Mouse (Mus musculus): ENCODE data around the gene Polr2l.
A peak's percentile ranks its signal among the peaks of the same experiment; 100 is the strongest.

Polr2l gene

GRCm38 (mm10) chr7:141432186-141432611, 42.7 kb downstream of the Polr2l start:
- no peak for DNase-seq (ENCODE audit: low spot score in 2 of 2)

- DNase-seq (ENCODE audit: low spot score in 2 of 2): no peak
Observed at GRCm38 (mm10) chr7:141431434-141432185, 43.3 kb downstream of the Polr2l start.

- DNase-seq (ENCODE audit: low spot score in 2 of 2): no peak
Observed at GRCm38 (mm10) chr7:141430585-141431240, 44.2 kb downstream of the Polr2l start.

GRCm38 (mm10) chr7:141429840-141430584, 44.9 kb downstream of the Polr2l start:
- no peak for DNase-seq (ENCODE audit: low spot score in 2 of 2)

- DNase-seq (ENCODE audit: low spot score in 2 of 2): peak; percentile 88 to 93
Observed at GRCm38 (mm10) chr7:141429310-141429709, 45.6 kb downstream of the Polr2l start, which contains the start of gene Cend1. Gene Cend1, minus strand, starts transcription at chr7:141429491.

GRCm38 (mm10) chr7:141428701-141429100, 46.2 kb downstream of the Polr2l start:
- no peak for DNase-seq (ENCODE audit: low spot score in 2 of 2)

GRCm38 (mm10) chr7:141426948-141427730, 47.8 kb downstream of the Polr2l start:
- no peak for DNase-seq (ENCODE audit: low spot score in 2 of 2)

- no peak for DNase-seq (ENCODE audit: low spot score in 2 of 2)
Observed at GRCm38 (mm10) chr7:141423811-141424210, 51.1 kb downstream of the Polr2l start.
